Mouse (Mus musculus) liver, postnatal 0 days (tissue): ENCODE data around the gene As3mt.

Source experiments
- CTCF ChIP-seq: sonication (generic); IDR thresholded peaks from 2 replicates; pipeline ENCODE4 v1.5.1; 2016; ENCODE audit warnings: antibody characterized with exemption, low read depth
- EP300 ChIP-seq: IDR thresholded peaks from 2 replicates; pipeline ENCODE4 v1.6.1; 2016; ENCODE audit warnings: antibody characterized with exemption, low read depth, mild to moderate bottlenecking

GRCm38 (mm10) chr19:46726142-46726541, 18.9 kb downstream of the As3mt start:
- TF ChIP-seq CTCF (no peak), EP300 (no peak)
